Mouse (Mus musculus): ENCODE results near the gene Ncam1.

GRCm38 (mm10) chr9:49635668-49636326, 162.9 kb downstream of the Ncam1 start:
- TF ChIP-seq CTCF (IDR thresholded peaks at IDR 0.05; ENCODE audit: low read depth): no peak
- TF ChIP-seq EP300 (IDR thresholded peaks at IDR 0.05; ENCODE audit: low read depth): no peak

All from liver, postnatal 0 days (tissue).